Mouse (Mus musculus) G1E (cell line): ENCODE results near the gene Dyx1c1.

Source experiments
- CTCF ChIP-seq: IDR thresholded peaks from 2 replicates; pipeline ENCODE4 v1.5.1; 2012; ENCODE audit warnings: low read depth, low read length, inconsistent platforms, mixed read lengths
- GATA1 ChIP-seq: IDR thresholded peaks from 2 replicates; pipeline ENCODE4 v1.6.1; 2012; ENCODE audit warnings: borderline replicate concordance, low read length, inconsistent platforms, mixed read lengths
- POLR2AphosphoS5 ChIP-seq: IDR thresholded peaks from 2 replicates; pipeline ENCODE4 v1.6.1; 2012; ENCODE audit warnings: low read depth, low read length, inconsistent platforms; ENCODE audit not compliant: insufficient replicate concordance
- TAL1 ChIP-seq: conservative IDR thresholded peaks from 2 replicates; pipeline ENCODE4 v1.6.1; 2012; ENCODE audit warnings: low read depth, low read length, inconsistent platforms, mixed read lengths

DNA sequence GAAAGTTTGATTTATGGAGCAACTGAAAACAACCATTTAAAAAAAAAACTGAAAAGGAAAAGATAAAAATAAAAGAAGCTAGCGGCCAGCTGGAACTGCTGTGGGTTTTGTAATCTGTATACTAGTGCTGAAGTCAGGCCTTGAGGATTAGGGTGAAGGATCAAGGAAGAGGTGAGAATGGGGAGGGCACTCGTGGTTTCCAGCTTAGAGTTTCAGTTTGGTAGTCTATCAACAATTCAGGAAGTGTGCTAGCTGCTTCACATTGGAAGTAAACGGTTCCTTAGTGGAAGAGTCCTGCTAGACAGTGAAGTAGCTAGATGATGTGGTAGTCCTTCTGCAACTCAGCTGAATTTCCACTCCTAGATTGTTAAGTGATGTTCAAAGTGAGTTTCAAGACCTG is 49.8 kb downstream of the Dyx1c1 start:
- TF ChIP-seq CTCF (no peak), GATA1 (no peak), POLR2AphosphoS5 (no peak), TAL1 (no peak)
